Mouse (Mus musculus): ENCODE measurements around the gene Tns1.

GRCm38 (mm10) chr1:74047311-74047710, 76.9 kb downstream of the Tns1 start:
- TF ChIP-seq POLR2A (IDR thresholded peaks at IDR 0.05; ENCODE audit: extremely low read depth, insufficient read depth, low read length) (no peak), CTCF (IDR thresholded peaks at IDR 0.05; ENCODE audit: low read depth, low read length) (no peak)

All from liver, adult 2 months (tissue).